Mouse (Mus musculus) megakaryocyte, embryonic 14.5 days (primary cell): ENCODE measurements at regions not wholly inside any gene's neighbourhood (a gene's known extent, or its start where the extent isn't known, plus 50 kb on each side); places are given as distances from the start of the nearest gene placed in this dataset.

Source experiments
- FLI1 ChIP-seq: IDR thresholded peaks from 2 replicates; pipeline ENCODE4 v1.6.1; 2012; ENCODE audit warnings: low read length, inconsistent platforms, mixed read lengths
- GATA1 ChIP-seq: IDR thresholded peaks from 3 replicates; pipeline ENCODE4 v1.6.1; 2012; ENCODE audit warnings: mixed read lengths, low read length, inconsistent platforms, borderline replicate concordance

DNA sequence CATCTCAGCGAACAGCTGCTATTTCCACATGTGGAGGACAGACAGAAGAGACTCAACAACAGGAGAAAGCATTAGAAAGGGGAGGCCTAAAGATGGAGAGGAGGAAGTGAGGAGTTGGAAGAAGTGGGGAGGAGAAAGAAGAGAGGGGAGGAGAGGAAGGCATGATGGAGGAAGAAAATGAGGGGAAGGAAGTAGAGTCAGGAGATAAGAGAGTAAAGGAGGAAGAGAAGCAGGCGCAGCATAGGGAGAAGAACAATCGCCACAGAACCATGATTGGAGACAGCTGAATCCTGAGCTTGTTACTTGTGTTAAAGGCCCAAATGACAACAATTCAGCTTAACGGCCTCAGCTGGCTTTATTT lies 74.8 kb upstream of the Bmp2k start:
- TF ChIP-seq GATA1 (no peak), FLI1 (no peak)
